Comparison of ENCODE assay signal across 1 mouse cellular context in genomic region chr11:83576927-83577555, GRCm38 (mm10).
TF ChIP-seq lines count a peak whose summit lies in the region.

No protein-coding gene starts in this region.

TF ChIP-seq in CH12.LX, 34 proteins besides CTCF, POLR2A, EP300 and RAD21 (continued from another document):
- no peak for TF ChIP-seq RCOR1 (conservative IDR thresholded peaks at IDR 0.05; ENCODE audit: low read depth, low read length)
- TF ChIP-seq NELFE (IDR thresholded peaks at IDR 0.05; ENCODE audit: low read depth, low read length): no peak
